Mouse (Mus musculus) heart, embryonic 10.5 days (tissue): Measurements from ENCODE around the gene Sox8. TPM values are rescaled to one million over a fixed set of nuclear protein-coding genes. Genes with fewer than 3 reads are reported as not detected.
A peak's percentile ranks its signal among the peaks of the same experiment; 100 is the strongest.

Source experiments
- DNase-seq: peaks from one replicate; pipeline ENCODE4 v3.0.0-alpha.2; 2017; ENCODE audit warnings: low spot score
- H3K27ac ChIP-seq: fragments of 300-500 bp; sonication (generic); 2 replicates; pipeline ENCODE4 v1.5.1; 2016; ENCODE audit warnings: mild to moderate bottlenecking
- H3K27me3 ChIP-seq: fragments of 300-500 bp; sonication (generic); 2 replicates; pipeline ENCODE4 v1.6.1; 2016; ENCODE audit warnings: mild to moderate bottlenecking; ENCODE audit not compliant: poor library complexity, insufficient read depth, severe bottlenecking
- H3K36me3 ChIP-seq: fragments of 300-500 bp; sonication (generic); 2 replicates; pipeline ENCODE4 v1.6.1; 2016; ENCODE audit warnings: mild to moderate bottlenecking, moderate library complexity
- H3K4me1 ChIP-seq: fragments of 300-500 bp; sonication (generic); 2 replicates; pipeline ENCODE4 v1.6.1; 2016; ENCODE audit warnings: mild to moderate bottlenecking
- H3K4me3 ChIP-seq: fragments of 300-500 bp; sonication (generic); 2 replicates; pipeline ENCODE4 v1.5.1; 2016; ENCODE audit warnings: mild to moderate bottlenecking, moderate library complexity
- H3K9me3 ChIP-seq: fragments of 300-500 bp; sonication (generic); 2 replicates; pipeline ENCODE4 v1.6.1; 2016; ENCODE audit warnings: mild to moderate bottlenecking, moderate library complexity
- WGBS: fragments of 180-500 bp; shearing (Covaris S2); methylation state at CpG from one replicate; pipeline ENCODE4 v1.1.7; 2016; 5-methylcytosine and 5-hydroxymethylcytosine counted together
- polyA plus RNA-seq: library from polyadenylated mRNA; unstranded; fragments of >200 nt; fragmentation: Nextera tagmentation; extraction: Ambion mirVana; gene quantifications from 2 replicates; pipeline ENCODE4 v1.2.1, GENCODE M21; 2016

Gene Sox8
- polyA plus RNA-seq, 1 experiment from 2014 or later = 3.6 TPM

DNA sequence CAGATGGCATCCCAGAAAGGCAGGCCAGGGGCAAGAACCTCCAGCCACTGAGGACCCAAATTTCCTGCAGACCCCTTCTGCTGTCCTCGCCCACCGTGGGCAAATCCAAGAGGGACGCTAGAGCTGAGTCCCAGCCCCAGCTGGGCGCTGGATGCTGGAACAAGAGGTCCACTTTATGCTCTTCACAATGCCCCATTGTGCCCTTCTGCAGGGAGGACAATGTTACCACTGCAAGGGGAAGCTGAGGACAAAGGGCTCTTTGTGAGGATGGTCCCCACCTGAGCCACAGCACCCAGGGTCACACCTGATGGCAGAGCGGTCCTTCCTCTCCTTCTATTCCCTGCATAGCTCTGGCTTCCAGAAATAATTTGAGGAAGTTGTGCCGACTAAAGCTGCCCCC is 6.8 kb upstream of the Sox8 start:
- Histone ChIP-seq H3K4me3 (no peak overlapping the region), H3K36me3 (peaks cover 4% of the 10 kb centered on the region; the same call in 1 of the 2 replicates), H3K4me1 (peaks cover 43% of the 10 kb centered on the region), H3K9me3 (no peaks in the 10 kb centered on the region), H3K27ac (no peak overlapping the region), H3K27me3 (peaks cover 31% of the 10 kb centered on the region)
- DNase-seq = no peak
- 65% methylated on average over 6 of the region's 6 CpGs for WGBS

DNA sequence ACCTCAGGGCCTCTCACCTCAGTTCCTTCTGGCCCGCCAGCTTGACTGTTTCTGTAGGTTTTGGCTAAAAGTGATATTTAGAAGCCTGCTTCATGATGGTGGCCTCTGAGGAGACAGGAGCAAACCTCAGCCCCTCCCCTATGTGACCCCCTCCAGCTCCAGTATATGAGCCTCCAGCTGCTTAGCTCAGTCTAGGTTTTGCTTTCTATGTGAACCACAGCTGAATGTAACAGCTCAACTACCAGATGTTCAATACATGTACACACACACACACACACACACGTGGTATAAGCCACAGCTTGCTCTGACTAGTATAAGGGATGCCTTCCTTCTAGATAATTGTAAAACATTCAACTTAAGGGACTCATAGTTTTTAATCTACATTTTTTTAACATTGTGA is 5.5 kb upstream of the Sox8 start:
- H3K4me1 ChIP-seq = peaks cover 43% of the 10 kb centered on the region
- no peak for DNase-seq
- H3K27ac ChIP-seq = no peak overlapping the region
- 73% methylated on average over 2 of the region's 2 CpGs for WGBS
- peaks cover 40% of the 10 kb centered on the region for H3K27me3 ChIP-seq
- peaks cover 4% of the 10 kb centered on the region; the same call in 1 of the 2 replicates for H3K36me3 ChIP-seq
- H3K9me3 ChIP-seq = no peaks in the 10 kb centered on the region
- H3K4me3 ChIP-seq = no peak overlapping the region

GRCm38 (mm10) chr17:25575208-25575971 is 4.9 kb upstream of the Sox8 start:
- 52% methylated on average over 12 of the region's 12 CpGs for WGBS
- peaks cover 40% of the 10 kb centered on the region for H3K27me3 ChIP-seq
- no peak overlapping the region; the same call in 1 of the 2 replicates for H3K4me3 ChIP-seq
- DNase-seq = no peak
- H3K9me3 ChIP-seq = no peaks in the 10 kb centered on the region
- peaks cover 44% of the 10 kb centered on the region for H3K4me1 ChIP-seq
- H3K27ac ChIP-seq = peak overlapping the region; percentile 60; the same call in 1 of the 2 replicates
- H3K36me3 ChIP-seq = peaks cover 4% of the 10 kb centered on the region; the same call in 1 of the 2 replicates

DNA sequence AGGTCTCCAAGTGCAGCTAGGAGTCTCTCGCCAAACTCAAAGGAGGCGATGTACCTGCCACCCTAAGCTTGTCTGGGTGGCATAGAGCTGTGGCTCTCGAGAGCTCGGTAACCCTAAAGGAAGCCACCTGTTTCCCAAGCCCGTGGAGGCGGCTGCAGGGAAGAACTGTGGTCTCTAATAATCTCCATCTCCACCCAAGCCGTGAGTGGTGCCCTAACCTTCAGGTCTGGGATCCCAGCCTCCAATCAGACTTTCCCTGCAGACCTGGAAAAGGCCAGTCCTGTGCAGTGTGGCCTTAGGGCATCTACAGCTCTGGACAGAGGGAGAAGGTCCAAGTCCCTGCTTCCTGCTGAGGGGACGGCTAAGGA is 951 bp upstream of the Sox8 start:
- Histone ChIP-seq H3K4me1 (peaks cover 54% of the 10 kb centered on the region), H3K36me3 (0 out of 2 replicates have a peak, but pooled peaks cover 2% of the 10 kb centered on the region), H3K9me3 (no peaks in the 10 kb centered on the region), H3K27me3 (peaks cover 70% of the 10 kb centered on the region), H3K27ac (peak overlapping the region; percentile 89), H3K4me3 (peak overlapping the region; percentile 81)
- 4% methylated on average over 8 of the region's 8 CpGs for WGBS
- no peak for DNase-seq

DNA sequence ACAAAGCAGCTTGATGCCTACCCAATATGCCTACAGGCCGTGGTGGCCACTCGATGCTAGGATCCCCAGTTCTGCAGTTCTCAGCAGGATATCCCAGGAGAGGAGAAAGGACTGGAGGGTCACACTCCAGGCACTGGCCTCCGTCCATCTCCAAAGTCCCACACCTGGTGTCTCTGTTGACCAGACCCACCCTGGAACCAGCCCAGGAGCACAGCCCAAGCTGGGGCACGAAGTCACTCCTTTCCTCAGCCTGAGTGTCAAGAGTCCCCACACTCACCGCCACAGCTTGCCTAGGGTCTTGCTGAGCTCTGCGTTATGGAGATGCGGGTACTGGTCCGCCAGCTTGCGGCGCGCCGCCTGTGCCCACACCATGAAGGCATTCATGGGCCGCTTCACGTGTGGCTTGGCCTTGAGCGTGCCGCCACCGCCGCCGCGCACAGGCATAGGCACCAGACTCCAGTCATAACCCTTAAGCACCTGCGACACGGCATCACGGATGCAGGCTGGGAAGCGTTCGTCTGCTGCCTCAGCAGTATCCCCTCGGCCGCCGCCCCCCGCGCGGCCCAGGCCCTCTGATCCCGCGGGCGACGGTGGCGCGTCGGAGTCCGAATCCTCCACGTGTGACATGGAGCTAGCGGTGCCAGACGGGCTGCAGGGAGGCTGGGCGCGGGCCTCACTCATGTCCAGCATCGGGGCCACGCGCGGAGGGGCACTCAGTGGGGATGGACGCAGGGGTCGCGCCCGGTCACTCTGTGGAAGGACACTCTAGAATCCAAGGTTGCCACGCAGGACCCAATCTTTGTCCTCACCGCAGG is 446 bp downstream of the Sox8 start:
- no peaks in the 10 kb centered on the region for H3K9me3 ChIP-seq
- H3K36me3 ChIP-seq = 0 out of 2 replicates have a peak, but pooled peaks cover 2% of the 10 kb centered on the region
- H3K4me1 ChIP-seq = peaks cover 53% of the 10 kb centered on the region
- peak overlapping the region; percentile 81 for H3K4me3 ChIP-seq
- DNase-seq = no peak
- WGBS = 4% methylated on average over 54 of the region's 54 CpGs
- H3K27ac ChIP-seq = peak overlapping the region; percentile 17
- peaks cover 73% of the 10 kb centered on the region for H3K27me3 ChIP-seq

DNA sequence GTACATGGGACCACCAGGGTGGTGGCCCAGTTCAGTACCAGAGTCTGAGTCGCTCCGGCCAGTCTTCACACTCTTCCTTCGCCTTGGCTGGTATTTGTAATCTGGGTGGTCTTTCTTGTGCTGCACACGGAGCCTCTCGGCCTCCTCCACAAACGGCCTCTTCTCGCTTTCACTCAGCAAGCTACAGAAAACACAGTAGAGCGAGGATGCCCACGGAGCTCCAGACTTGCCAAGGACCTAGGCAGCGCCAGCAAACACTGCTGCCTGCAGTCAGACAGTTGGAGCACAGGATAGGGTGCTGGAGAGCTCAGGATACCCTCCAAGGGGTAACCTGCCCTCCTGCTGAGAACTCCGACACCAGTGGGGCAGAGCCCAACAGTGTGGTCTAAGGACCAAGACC is 1.6 kb downstream of the Sox8 start:
- H3K27ac ChIP-seq = no peak overlapping the region
- WGBS = 78% methylated on average over 11 of the region's 11 CpGs
- H3K4me1 ChIP-seq = peaks cover 51% of the 10 kb centered on the region

DNA sequence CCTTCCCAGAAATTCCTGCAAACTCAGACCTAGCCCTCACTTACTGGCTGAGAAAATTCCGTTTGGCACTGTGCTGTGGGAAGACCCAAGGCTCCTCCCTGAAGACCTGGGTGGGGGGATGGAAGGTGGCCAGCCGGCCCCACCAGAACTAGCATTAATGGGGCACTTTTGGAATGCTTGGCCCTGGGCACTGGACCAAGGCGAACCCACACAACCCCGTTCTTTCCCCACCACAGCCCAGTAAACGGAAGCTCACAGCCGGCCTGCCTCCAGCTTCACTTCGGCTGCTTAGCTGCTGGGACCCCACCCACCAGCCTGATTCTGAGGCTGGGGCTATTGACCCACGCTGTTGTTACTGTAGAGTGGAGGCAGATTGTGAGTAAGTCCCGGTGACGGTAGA is 2.3 kb downstream of the Sox8 start:
- no peak for DNase-seq
- H3K36me3 ChIP-seq = 0 out of 2 replicates have a peak, but pooled peaks cover 2% of the 10 kb centered on the region
- peaks cover 67% of the 10 kb centered on the region for H3K27me3 ChIP-seq
- no peaks in the 10 kb centered on the region for H3K9me3 ChIP-seq
- H3K4me3 ChIP-seq = no peak overlapping the region
- WGBS = 47% methylated on average over 10 of the region's 10 CpGs
- H3K27ac ChIP-seq = no peak overlapping the region
- peaks cover 57% of the 10 kb centered on the region for H3K4me1 ChIP-seq

More for the DNA sequence above, 1.6 kb downstream of the Sox8 start:
- Histone ChIP-seq H3K36me3 (0 out of 2 replicates have a peak, but pooled peaks cover 2% of the 10 kb centered on the region), H3K9me3 (no peaks in the 10 kb centered on the region), H3K27me3 (peaks cover 67% of the 10 kb centered on the region), H3K4me3 (peak overlapping the region; percentile 81; the same call in 1 of the 2 replicates)
- DNase-seq = no peak

- Histone ChIP-seq H3K36me3 (0 out of 2 replicates have a peak, but pooled peaks cover 2% of the 10 kb centered on the region), H3K9me3 (no peaks in the 10 kb centered on the region), H3K27me3 (peaks cover 65% of the 10 kb centered on the region), H3K4me1 (peaks cover 58% of the 10 kb centered on the region), H3K4me3 (no peak overlapping the region), H3K27ac (no peak overlapping the region)
- no peak for DNase-seq
- 19% methylated on average over 14 of the region's 14 CpGs for WGBS
Measured at GRCm38 (mm10) chr17:25567745-25568144, 2.7 kb downstream of the Sox8 start.

DNA sequence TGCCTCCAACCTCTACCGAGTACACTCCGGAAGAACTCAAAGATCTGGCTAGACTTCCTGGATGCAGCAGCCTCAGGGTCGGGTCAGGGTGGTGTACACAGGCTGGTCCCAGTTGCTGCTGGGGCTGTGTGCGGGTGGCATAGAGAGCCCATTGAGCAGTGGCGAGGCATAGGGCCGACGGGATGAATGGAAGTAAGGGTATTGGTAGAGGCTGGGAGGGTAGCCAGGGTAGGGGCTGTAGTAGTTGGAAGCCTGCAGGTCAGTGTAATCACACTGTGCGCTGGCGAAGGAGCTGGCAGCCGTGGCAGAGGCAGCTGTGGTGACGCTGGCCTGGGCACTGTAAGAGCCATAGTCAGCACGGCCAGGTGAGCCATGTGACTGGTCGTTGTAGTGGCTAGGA is 3.2 kb downstream of the Sox8 start:
- WGBS = 83% methylated on average over 13 of the region's 13 CpGs
- Histone ChIP-seq H3K9me3 (no peaks in the 10 kb centered on the region), H3K4me3 (no peak overlapping the region), H3K36me3 (0 out of 2 replicates have a peak, but pooled peaks cover 2% of the 10 kb centered on the region), H3K27ac (no peak overlapping the region; the same call in 1 of the 2 replicates), H3K4me1 (peaks cover 59% of the 10 kb centered on the region), H3K27me3 (peaks cover 60% of the 10 kb centered on the region)
- no peak for DNase-seq

DNA sequence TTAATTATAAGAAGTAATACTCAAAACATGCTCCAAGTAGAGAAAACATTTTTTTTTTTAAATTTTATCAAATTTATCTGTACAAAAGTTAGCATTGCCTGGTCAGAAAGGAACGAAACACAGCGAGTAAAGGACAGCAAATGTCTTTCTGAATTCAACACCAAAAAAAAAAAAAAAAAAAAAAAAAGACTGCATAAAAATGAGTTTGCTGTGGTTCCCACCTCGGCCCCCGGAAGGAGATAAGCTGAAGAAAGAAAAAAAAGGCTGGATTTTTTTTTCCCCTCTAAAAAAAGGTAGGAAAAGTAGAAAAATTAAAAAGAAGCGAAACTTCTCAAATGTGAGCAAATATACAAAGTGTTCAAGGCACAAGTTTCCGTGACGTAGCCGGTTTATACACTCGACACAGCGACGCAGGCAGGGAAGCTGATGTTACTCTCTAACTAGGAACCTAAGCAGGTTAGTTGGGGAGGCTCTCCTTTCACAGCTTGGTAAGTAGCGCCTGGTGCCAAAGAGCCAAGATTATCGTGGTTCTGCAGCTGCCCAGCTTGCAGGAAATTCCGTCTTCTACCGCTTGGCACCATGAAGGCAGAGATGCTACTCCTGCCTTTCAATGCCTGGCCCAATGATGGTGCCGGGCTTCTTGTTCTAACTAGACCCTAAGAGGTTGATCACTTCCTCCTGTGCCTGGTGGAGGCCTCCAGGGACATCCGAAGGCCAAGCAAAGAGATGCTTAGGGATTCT is 4.5 kb downstream of the Sox8 start:
- H3K9me3 ChIP-seq = no peaks in the 10 kb centered on the region
- H3K4me3 ChIP-seq = no peak overlapping the region
- peaks cover 60% of the 10 kb centered on the region for H3K4me1 ChIP-seq
- WGBS = 72% methylated on average over 17 of the region's 17 CpGs
- DNase-seq = no peak
- peaks cover 51% of the 10 kb centered on the region for H3K27me3 ChIP-seq
- H3K36me3 ChIP-seq = 0 out of 2 replicates have a peak, but pooled peaks cover 2% of the 10 kb centered on the region
- no peak overlapping the region for H3K27ac ChIP-seq

- Histone ChIP-seq H3K27me3 (peaks cover 55% of the 10 kb centered on the region), H3K27ac (peak overlapping the region; percentile 52), H3K9me3 (no peaks in the 10 kb centered on the region), H3K36me3 (0 out of 2 replicates have a peak, but pooled peaks cover 2% of the 10 kb centered on the region), H3K4me1 (peaks cover 61% of the 10 kb centered on the region), H3K4me3 (no peak overlapping the region)
- 21% methylated on average over 6 of the region's 6 CpGs for WGBS
- no peak for DNase-seq
Measured at GRCm38 (mm10) chr17:25565244-25565643, 5.2 kb downstream of the Sox8 start.

DNA sequence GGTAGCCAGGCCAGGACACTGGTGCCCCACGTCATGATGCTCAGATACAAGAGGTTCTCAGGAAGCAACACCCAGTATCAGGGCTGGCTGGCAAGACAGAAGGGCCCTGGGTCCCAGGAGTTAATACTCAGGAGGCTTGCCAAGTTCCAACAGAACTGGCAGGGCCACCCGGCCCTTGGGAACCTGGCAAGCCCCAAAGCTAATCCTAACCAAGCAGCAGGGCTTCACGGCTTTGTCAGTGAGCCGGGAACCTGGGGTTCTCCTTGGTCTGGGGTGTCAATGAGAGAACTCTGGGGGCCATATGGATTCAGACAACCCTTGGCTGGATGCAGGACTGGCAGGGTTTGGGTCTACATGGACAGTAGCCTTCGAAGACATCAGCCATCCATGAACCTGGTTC is 6.0 kb downstream of the Sox8 start:
- DNase-seq = no peak
- WGBS = 79% methylated on average over 5 of the region's 5 CpGs
- Histone ChIP-seq H3K4me3 (no peak overlapping the region), H3K36me3 (0 out of 2 replicates have a peak, but pooled peaks cover 2% of the 10 kb centered on the region), H3K9me3 (no peaks in the 10 kb centered on the region), H3K4me1 (peaks cover 56% of the 10 kb centered on the region), H3K27ac (0 out of 2 replicates have a peak overlapping the region, but pooled peaks have one; percentile 1), H3K27me3 (peaks cover 53% of the 10 kb centered on the region)
